Mouse (Mus musculus) R1 (cell line): ENCODE data around the gene Rnf167.

Source experiments
- DNase-seq: peaks from one replicate; pipeline ENCODE4 v3.0.0-alpha.2; 2018; ENCODE audit warnings: low read depth, low spot score

The Rnf167 gene

GRCm38 (mm10) chr11:70674501-70674900, 27.5 kb downstream of the Rnf167 start:
- peak; percentile 50 for DNase-seq

- no peak for DNase-seq
These were observed 31.1 kb downstream of the Rnf167 start for GRCm38 (mm10) chr11:70678092-70678491.

GRCm38 (mm10) chr11:70678576-70678975, 31.5 kb downstream of the Rnf167 start:
- no peak for DNase-seq

- DNase-seq = no peak
These were observed 32.3 kb downstream of the Rnf167 start for GRCm38 (mm10) chr11:70679361-70679760.

- DNase-seq = no peak
These were observed 32.9 kb downstream of the Rnf167 start for GRCm38 (mm10) chr11:70679894-70680293.

- DNase-seq = no peak
These were observed 34.1 kb downstream of the Rnf167 start for GRCm38 (mm10) chr11:70681170-70681569.

- peak; percentile 96 for DNase-seq
These were observed 35.0 kb downstream of the Rnf167 start for GRCm38 (mm10) chr11:70681897-70682581.

GRCm38 (mm10) chr11:70683640-70684039, 36.6 kb downstream of the Rnf167 start:
- no peak for DNase-seq

GRCm38 (mm10) chr11:70686901-70687566, 40.0 kb downstream of the Rnf167 start:
- DNase-seq = peak; percentile 69

GRCm38 (mm10) chr11:70687601-70688199, 40.7 kb downstream of the Rnf167 start, which contains the start of gene Camta2:
TSS of gene Camta2 (minus strand) at chr11:70688105.
- peak; percentile 62 for DNase-seq

- DNase-seq = no peak
These were observed 41.3 kb downstream of the Rnf167 start for GRCm38 (mm10) chr11:70688372-70688771.

GRCm38 (mm10) chr11:70689578-70689977, 42.5 kb downstream of the Rnf167 start:
- no peak for DNase-seq

GRCm38 (mm10) chr11:70693504-70693903, 46.5 kb downstream of the Rnf167 start:
- no peak for DNase-seq

- peak; percentile 31 for DNase-seq
These were observed 50.3 kb downstream of the Rnf167 start for GRCm38 (mm10) chr11:70697376-70697775.

GRCm38 (mm10) chr11:70699051-70699450, 52.0 kb downstream of the Rnf167 start:
- DNase-seq = no peak

- DNase-seq = peak; percentile 93
These were observed 52.9 kb downstream of the Rnf167 start, which contains the start of the genes Inca1 and Kif1c for GRCm38 (mm10) chr11:70699722-70700556. TSS of gene Inca1 (minus strand) at chr11:70700155. TSS of gene Kif1c (plus strand) at chr11:70700548.

GRCm38 (mm10) chr11:70700613-70701012, 53.6 kb downstream of the Rnf167 start:
- peak; percentile 62 for DNase-seq
